Mouse (Mus musculus): ENCODE results near the gene Lgals4.

DNA sequence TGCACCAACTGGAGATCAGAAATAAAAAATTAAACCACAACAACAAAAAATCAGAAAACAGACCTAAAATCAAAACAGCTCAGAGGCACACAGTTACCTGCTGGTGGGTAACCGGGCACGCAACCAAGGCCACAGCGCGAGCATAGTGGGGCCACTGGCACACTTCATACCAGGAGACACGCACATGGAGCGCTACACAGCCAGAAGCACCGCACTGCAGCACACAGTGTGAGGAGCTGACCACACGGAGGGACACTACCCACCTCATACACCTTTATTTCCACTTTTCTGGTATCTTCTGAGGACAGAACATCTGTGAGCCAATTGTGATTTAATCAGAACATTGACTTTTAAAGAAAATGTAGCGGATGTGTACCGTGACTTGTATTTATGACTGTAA is 16.7 kb upstream of the Lgals4 start:
- TF ChIP-seq CTCF (IDR thresholded peaks at IDR 0.05; ENCODE audit: control insufficient read depth, insufficient read depth, insufficient read length) (no peak), CEBPB (IDR thresholded peaks at IDR 0.05; ENCODE audit: low read depth) (no peak)
